Mouse (Mus musculus): ENCODE measurements around the gene Hoxb8.

- TF ChIP-seq GATA1 (IDR thresholded peaks at IDR 0.05; ENCODE audit: borderline replicate concordance, low read length) (no peak), FLI1 (IDR thresholded peaks at IDR 0.05; ENCODE audit: low read length) (no peak)
Observed at GRCm38 (mm10) chr11:96252541-96253120, 29.1 kb upstream of the Hoxb8 start.
